Comparison of ENCODE assay signal across 9 mouse cellular contexts in genomic region chr9:44723008-44723407, GRCm38 (mm10). TPM values are rescaled to one million over a fixed set of nuclear protein-coding genes. Genes with fewer than 3 reads are reported as not detected.
DNase-seq lines count a peak whose midpoint lies in the region; ATAC-seq and TF ChIP-seq lines count a peak whose summit lies in the region.
"Had no signal": no experiment of that assay in that cellular context is flagged by ENCODE, and none has a peak within 500 bp of the region (broad histone marks: within the 10 kb centered on the region; RNA-seq: fewer than 3 reads in every experiment).

No protein-coding gene starts in this region.

- H3K4me2 ChIP-seq in hindbrain, embryonic 16.5 days (ENCODE audit: low read length), result no peak overlapping the region
- no peak overlapping the region for H3K4me2 ChIP-seq in midbrain, postnatal 0 days (ENCODE audit: low read depth, low read length, poor library complexity, severe bottlenecking)

- no peaks in the 10 kb centered on the region for H3K9me3 ChIP-seq in hindbrain, embryonic 16.5 days (ENCODE audit: control insufficient read depth, low read length)
- H3K9me3 ChIP-seq in midbrain, postnatal 0 days (ENCODE audit: low read length), result no peaks in the 10 kb centered on the region

- peak overlapping the region; percentile 81 for H3K27ac ChIP-seq in embryonic fibroblast, embryonic 13.5 days (ENCODE audit: insufficient read depth, low read length)
- peak overlapping the region; percentile 67 for H3K27ac ChIP-seq in hindbrain, embryonic 16.5 days (ENCODE audit: low read depth, low read length)
- H3K27ac ChIP-seq in midbrain, postnatal 0 days (ENCODE audit: low read depth, low read length), result peak overlapping the region; percentile 8; the same call in 1 of the 2 replicates

- peak overlapping the region; percentile 7; the same call in 1 of the 2 replicates for H3K9ac ChIP-seq in hindbrain, embryonic 16.5 days (ENCODE audit: low read depth, low read length)
- H3K9ac ChIP-seq in midbrain, postnatal 0 days (replicated peaks; ENCODE audit: low read length, poor library complexity, severe bottlenecking), result no peak overlapping the region

- no peaks in the 10 kb centered on the region for H3K27me3 ChIP-seq in hindbrain, embryonic 16.5 days (replicated peaks; ENCODE audit: control insufficient read depth, insufficient read depth, low read length)
- H3K27me3 ChIP-seq in midbrain, postnatal 0 days (ENCODE audit: insufficient read depth, low read length), result no peaks in the 10 kb centered on the region

- WGBS in hindbrain, embryonic 16.5 days, result 46% methylated on average over 7 of the region's 7 CpGs
- 41% methylated on average over 7 of the region's 7 CpGs for WGBS in midbrain, postnatal 0 days

- intact Hi-C loops in left cerebral cortex, postnatal 36 days (cut with DNase I), result loop anchor here (5.0 kb wide), 1 partner anchor 36 kb away; no protein-coding TSS in a partner anchor

- peak; percentile 38; the same call in 1 of the 2 replicates for TF ChIP-seq POLR2A in embryonic fibroblast, embryonic 13.5 days (IDR thresholded peaks at IDR 0.05; ENCODE audit: low read depth, low read length)

- no peaks in the 10 kb centered on the region for H3K36me3 ChIP-seq in hindbrain, embryonic 16.5 days (ENCODE audit: control insufficient read depth, insufficient read depth, low read length)
- no peaks in the 10 kb centered on the region for H3K36me3 ChIP-seq in midbrain, postnatal 0 days (ENCODE audit: insufficient read depth, low read length)

- H3K4me1 ChIP-seq in embryonic fibroblast, embryonic 13.5 days (ENCODE audit: control insufficient read depth, insufficient read depth, low read length), result peaks cover 36% of the 10 kb centered on the region
- peaks cover 62% of the 10 kb centered on the region for H3K4me1 ChIP-seq in hindbrain, embryonic 16.5 days (ENCODE audit: control insufficient read depth, insufficient read depth, low read depth, low read length)
- H3K4me1 ChIP-seq in midbrain, postnatal 0 days (ENCODE audit: insufficient read depth, low read length), result peaks cover 26% of the 10 kb centered on the region

- no peak for TF ChIP-seq CTCF in embryonic fibroblast, embryonic 13.5 days (IDR thresholded peaks at IDR 0.05; ENCODE audit: borderline replicate concordance, insufficient read depth, low read length)
- TF ChIP-seq CTCF in midbrain, postnatal 0 days (IDR thresholded peaks at IDR 0.05), result no peak

- peak; percentile 31 for DNase-seq in kidney, adult 9 months
- DNase-seq in kidney, adult 18-20 months, result no peak
- no peak for DNase-seq in midbrain, postnatal 0 days (ENCODE audit: low spot score)
- DNase-seq in left cerebral cortex, postnatal 36 days (ENCODE audit: low spot score in 2 of 2), result no peak
- no peak for DNase-seq in urinary bladder, postnatal 36 days (ENCODE audit: low spot score in 2 of 2)
- no peak for DNase-seq in spleen, adult 12 weeks (ENCODE audit: low spot score)

- H3K4me3 ChIP-seq in embryonic fibroblast, embryonic 13.5 days (ENCODE audit: insufficient read depth, low read length), result no peak overlapping the region
- no peak overlapping the region for H3K4me3 ChIP-seq in hindbrain, embryonic 16.5 days (ENCODE audit: low read length)
- no peak overlapping the region for H3K4me3 ChIP-seq in midbrain, postnatal 0 days (ENCODE audit: low read depth, low read length)

- ATAC-seq in hindbrain, embryonic 16.5 days, result no peak
- ATAC-seq in midbrain, postnatal 0 days (ENCODE audit: low FRiP score), result no peak

RNA-seq across cellular contexts. Expression of gene Phldb1, which starts 12.0 kb away (rescaled TPM):
- 61.2 and 68.8 TPM in 2 replicates for polyA plus RNA-seq in embryonic fibroblast, embryonic 13.5 days (2011; ENCODE audit: insufficient read length, low read depth, missing spikeins)
- polyA plus RNA-seq in hindbrain, embryonic 16.5 days (2015; fragmentation: Nextera tagmentation; extraction: Ambion mirVana), result 37.4 and 44.2 TPM in 2 replicates
- 140 and 154 TPM in 2 replicates for total RNA-seq in midbrain, postnatal 0 days (2014; rRNA removed)
- 34.8 and 41.0 TPM in 2 replicates for polyA plus RNA-seq in midbrain, postnatal 0 days (2015; fragmentation: Nextera tagmentation; extraction: Ambion mirVana)
- 10 to 100 TPM; 74.9 to 86.3 TPM for total RNA-seq in left cerebral cortex, postnatal 36 days (2021)

RNA-seq across cellular contexts. Expression of gene Arcn1, which starts 44.6 kb away (rescaled TPM):
- polyA plus RNA-seq in embryonic fibroblast, embryonic 13.5 days (2011; ENCODE audit: insufficient read length, low read depth, missing spikeins), result 255 and 260 TPM in 2 replicates
- 130 and 145 TPM in 2 replicates for polyA plus RNA-seq in hindbrain, embryonic 16.5 days (2015; fragmentation: Nextera tagmentation; extraction: Ambion mirVana)
- 93.7 and 108 TPM in 2 replicates for total RNA-seq in midbrain, postnatal 0 days (2014; rRNA removed)
- polyA plus RNA-seq in midbrain, postnatal 0 days (2015; fragmentation: Nextera tagmentation; extraction: Ambion mirVana), result 102 and 106 TPM in 2 replicates
- total RNA-seq in left cerebral cortex, postnatal 36 days (2021), result 10 to 100 TPM; 89.0 to 99.0 TPM

RNA-seq across cellular contexts. Expression of gene Ift46, which starts 44.7 kb away (rescaled TPM):
- polyA plus RNA-seq in embryonic fibroblast, embryonic 13.5 days (2011; ENCODE audit: insufficient read length, low read depth, missing spikeins), result 128 and 132 TPM in 2 replicates
- 152 and 160 TPM in 2 replicates for polyA plus RNA-seq in hindbrain, embryonic 16.5 days (2015; fragmentation: Nextera tagmentation; extraction: Ambion mirVana)
- total RNA-seq in midbrain, postnatal 0 days (2014; rRNA removed), result 64.8 and 72.1 TPM in 2 replicates
- polyA plus RNA-seq in midbrain, postnatal 0 days (2015; fragmentation: Nextera tagmentation; extraction: Ambion mirVana), result 151 and 170 TPM in 2 replicates
- 10 to 100 TPM; 65.0 to 72.9 TPM for total RNA-seq in left cerebral cortex, postnatal 36 days (2021)

RNA-seq across cellular contexts. Expression of gene Treh, which starts 50.0 kb away (rescaled TPM):
- not detected in 2 replicates for polyA plus RNA-seq in embryonic fibroblast, embryonic 13.5 days (2011; ENCODE audit: insufficient read length, low read depth, missing spikeins)
- polyA plus RNA-seq in hindbrain, embryonic 16.5 days (2015; fragmentation: Nextera tagmentation; extraction: Ambion mirVana), result not detected in 2 replicates
- total RNA-seq in midbrain, postnatal 0 days (2014; rRNA removed), result not detected in 2 replicates
- not detected in 2 replicates for polyA plus RNA-seq in midbrain, postnatal 0 days (2015; fragmentation: Nextera tagmentation; extraction: Ambion mirVana)
- under 1 TPM in 1 of 2 experiments, not detected in 1; 0.27 TPM for total RNA-seq in left cerebral cortex, postnatal 36 days (2021)
- polyA plus RNA-seq: limb, embryonic 14.5 days had no signal

Comparison
In these comparisons a context has a peak if more than half of its experiments do, and no peak if none do; other contexts are left out.
1. H3K27ac ChIP-seq: peak in every context shown above with its lines; median percentile 81 in embryonic fibroblast, embryonic 13.5 days; 67 in hindbrain, embryonic 16.5 days; 8 in midbrain, postnatal 0 days.